Comparison of ENCODE assay signal across 11 mouse cellular contexts in genomic region chr9:68268551-68268950, GRCm38 (mm10).
DNase-seq lines count a peak whose midpoint lies in the region; ATAC-seq and TF ChIP-seq lines count a peak whose summit lies in the region.
"Had no signal": no experiment of that assay in that cellular context is flagged by ENCODE, and none has a peak within 500 bp of the region (broad histone marks: within the 10 kb centered on the region; RNA-seq: fewer than 3 reads in every experiment).

No protein-coding gene starts in this region.

- peak in 1 of 2 experiments; percentile 13 for DNase-seq in left cerebral cortex, adult 2 months (ENCODE audit: extremely low spot score in 1 of 2, low spot score in 2 of 2)
- no peak for DNase-seq in left cerebral cortex, adult 11 months (ENCODE audit: low spot score)
- peak; percentile 3 to 11 for DNase-seq in frontal cortex, postnatal 10 days (ENCODE audit: low spot score in 2 of 2)
- peak; percentile 33 for DNase-seq in hindbrain, postnatal 0 days (ENCODE audit: low spot score)
- peak; percentile 7 for DNase-seq in right cerebral cortex, postnatal 14 days
- DNase-seq in kidney, adult 8-10 months: no peak
- no peak for DNase-seq in limb, embryonic 10.5 days (ENCODE audit: low spot score)
- DNase-seq: adrenal gland, postnatal 36 days; thymus, postnatal 36 days had no signal

- no peak for TF ChIP-seq CTCF in left cerebral cortex, adult 2 months (IDR thresholded peaks at IDR 0.05)
- TF ChIP-seq CTCF in hindbrain, postnatal 0 days (IDR thresholded peaks at IDR 0.05; ENCODE audit: low read depth): no peak

- 0 out of 2 replicates have a peak, but pooled peaks have one; percentile 21 for ATAC-seq in hindbrain, postnatal 0 days

- no peak overlapping the region for H3K9ac ChIP-seq in hindbrain, postnatal 0 days (replicated peaks; ENCODE audit: low read length)
- H3K9ac ChIP-seq: embryonic facial prominence, embryonic 12.5 days; lung, embryonic 15.5 days had no signal

- peak overlapping the region; percentile 44 for H3K4me2 ChIP-seq in hindbrain, postnatal 0 days (ENCODE audit: low read depth, low read length)
- H3K4me2 ChIP-seq: embryonic facial prominence, embryonic 12.5 days; lung, embryonic 15.5 days had no signal

- H3K4me3 ChIP-seq in left cerebral cortex, adult 2 months: peak overlapping the region; percentile 25
- peak overlapping the region; percentile 2; the same call in 1 of the 2 replicates for H3K4me3 ChIP-seq in hindbrain, postnatal 0 days (ENCODE audit: low read length)
- H3K4me3 ChIP-seq in limb, embryonic 10.5 days: no peak overlapping the region
- H3K4me3 ChIP-seq: embryonic facial prominence, embryonic 12.5 days; lung, embryonic 15.5 days had no signal

- no peaks in the 10 kb centered on the region for H3K9me3 ChIP-seq in hindbrain, postnatal 0 days (ENCODE audit: low read length)
- no peaks in the 10 kb centered on the region for H3K9me3 ChIP-seq in limb, embryonic 10.5 days (replicated peaks)
- H3K9me3 ChIP-seq: embryonic facial prominence, embryonic 12.5 days; lung, embryonic 15.5 days had no signal

- intact Hi-C loops in left cerebral cortex, adult 2 months (cut with DNase I): no loop called here

- no peak overlapping the region for H3K27ac ChIP-seq in left cerebral cortex, adult 2 months
- no peak overlapping the region for H3K27ac ChIP-seq in hindbrain, postnatal 0 days
- H3K27ac ChIP-seq in limb, embryonic 10.5 days: no peak overlapping the region
- H3K27ac ChIP-seq: embryonic facial prominence, embryonic 12.5 days; lung, embryonic 15.5 days had no signal

- H3K4me1 ChIP-seq in hindbrain, postnatal 0 days (ENCODE audit: insufficient read depth, low read length): 0 out of 2 replicates have a peak, but pooled peaks cover 7% of the 10 kb centered on the region
- H3K4me1 ChIP-seq in limb, embryonic 10.5 days: no peaks in the 10 kb centered on the region
- H3K4me1 ChIP-seq: embryonic facial prominence, embryonic 12.5 days; lung, embryonic 15.5 days had no signal

- no peaks in the 10 kb centered on the region for H3K36me3 ChIP-seq in hindbrain, postnatal 0 days (ENCODE audit: insufficient read depth, low read length)
- no peaks in the 10 kb centered on the region for H3K36me3 ChIP-seq in limb, embryonic 10.5 days
- H3K36me3 ChIP-seq: embryonic facial prominence, embryonic 12.5 days; lung, embryonic 15.5 days had no signal

- WGBS in hindbrain, postnatal 0 days: 49% methylated on average over 18 of the region's 18 CpGs
- 86% methylated on average over 18 of the region's 18 CpGs for WGBS in limb, embryonic 10.5 days

- no peaks in the 10 kb centered on the region for H3K27me3 ChIP-seq in hindbrain, postnatal 0 days (ENCODE audit: insufficient read depth, low read length)
- no peaks in the 10 kb centered on the region for H3K27me3 ChIP-seq in limb, embryonic 10.5 days (ENCODE audit: low read depth, poor library complexity, severe bottlenecking)
- H3K27me3 ChIP-seq: embryonic facial prominence, embryonic 12.5 days; lung, embryonic 15.5 days had no signal

Comparison
In these comparisons a context has a peak if more than half of its experiments do, and no peak if none do; other contexts are left out.
1. DNase-seq: peak in frontal cortex, postnatal 10 days (2 of 2), hindbrain, postnatal 0 days (single experiment) and right cerebral cortex, postnatal 14 days (single experiment); none in left cerebral cortex, adult 11 months (single experiment), kidney, adult 8-10 months (0 of 2) and limb, embryonic 10.5 days (single experiment).